Mouse (Mus musculus): ENCODE measurements around the gene Fem1b.

DNA sequence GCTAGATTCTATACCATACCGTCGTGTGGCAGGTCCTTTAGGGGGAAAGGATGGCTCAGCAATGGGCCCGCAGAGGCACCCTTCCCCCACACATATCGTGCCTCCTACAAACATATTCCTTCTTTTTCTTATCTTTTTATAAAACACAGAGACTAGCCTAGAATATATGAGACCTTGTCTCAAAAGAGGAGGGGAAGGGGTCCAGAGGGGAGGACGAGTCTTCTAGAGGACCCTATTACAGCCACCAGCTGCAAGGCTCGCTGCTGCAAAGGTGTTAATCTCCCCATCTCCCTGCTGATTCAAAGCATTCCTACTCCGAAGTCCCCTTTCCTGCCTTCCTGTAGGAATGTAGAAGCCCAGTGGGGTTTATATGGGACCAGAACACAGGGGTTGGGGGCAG, 14.7 kb upstream of the Fem1b start:
- no peak for TF ChIP-seq POLR2A (IDR thresholded peaks at IDR 0.05; ENCODE audit: control insufficient read depth, low read depth, low read length)
- TF ChIP-seq CTCF (IDR thresholded peaks at IDR 0.05; ENCODE audit: control insufficient read depth, insufficient read depth, insufficient replicate concordance, low read depth, low read length) = no peak
